Mouse (Mus musculus): ENCODE results near the gene Pla2g6.

GRCm38 (mm10) chr15:79326971-79327961 is 924 bp downstream of the Pla2g6 start:
- TF ChIP-seq CTCF (IDR thresholded peaks at IDR 0.05; ENCODE audit: low read depth) (no peak), EP300 (IDR thresholded peaks at IDR 0.05; ENCODE audit: low read depth) (no peak)

Data from heart, postnatal 0 days (tissue).